Mouse (Mus musculus) cerebellum, adult 11-12 months (tissue): ENCODE data around the gene Spats1.
A peak's percentile ranks its signal among the peaks of the same experiment; 100 is the strongest.
"Not testable (repeated sequence)": the region's sequence is repeated elsewhere in the genome, so short reads cannot be mapped to it uniquely, and the experiment has no call there.

ENCODE experiments used
- DNase-seq: peaks from one replicate; pipeline ENCODE4 v3.0.0; 2022

The Spats1 gene

DNA sequence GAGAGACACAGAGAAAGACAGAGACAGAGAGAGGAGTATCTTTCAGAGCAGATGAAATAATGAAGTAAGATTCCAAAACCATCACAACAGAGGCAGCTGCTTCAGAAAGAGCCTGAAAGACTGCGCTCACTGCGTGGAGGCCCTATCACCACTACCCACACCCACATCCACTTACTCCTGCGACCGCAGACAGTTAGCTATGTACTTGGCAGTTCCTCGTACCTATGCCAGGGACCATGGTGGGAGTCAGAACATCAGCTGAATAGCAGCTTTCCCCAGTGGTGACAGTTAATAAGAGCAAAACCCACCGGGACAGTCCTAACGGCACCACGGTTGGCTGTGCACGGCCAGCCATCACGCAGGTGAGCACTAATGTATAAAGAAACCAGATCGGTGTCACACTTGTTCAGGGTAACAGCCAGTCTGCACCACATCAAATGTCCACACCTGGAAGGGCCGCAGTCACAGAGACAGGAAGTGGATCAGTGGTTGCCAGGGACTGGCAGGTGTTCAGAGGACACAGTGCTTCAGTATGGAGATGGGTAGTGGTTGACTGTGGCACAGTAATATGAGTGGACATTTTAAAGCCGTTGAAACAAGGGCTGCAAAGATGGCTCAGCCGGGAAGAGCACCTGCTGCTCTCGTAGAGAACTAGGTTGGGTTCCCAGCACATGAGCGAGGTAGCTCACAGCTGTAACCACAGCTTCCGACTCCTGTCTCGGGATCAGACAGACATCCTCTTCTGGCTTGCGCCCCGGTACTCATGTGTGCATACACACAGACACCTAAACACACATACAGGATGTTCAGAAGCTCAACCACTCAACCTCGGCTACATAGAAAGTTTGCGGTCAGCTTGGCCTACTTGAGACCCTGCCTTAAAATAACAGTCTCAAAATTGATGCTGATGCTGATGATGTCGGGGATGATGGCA, 13.4 kb upstream of the Spats1 start:
- DNase-seq = no peak

GRCm38 (mm10) chr17:45487216-45487615, 12.0 kb upstream of the Spats1 start:
- DNase-seq = no peak

- no peak for DNase-seq
Measured at GRCm38 (mm10) chr17:45485581-45485980, 10.4 kb upstream of the Spats1 start.

DNA sequence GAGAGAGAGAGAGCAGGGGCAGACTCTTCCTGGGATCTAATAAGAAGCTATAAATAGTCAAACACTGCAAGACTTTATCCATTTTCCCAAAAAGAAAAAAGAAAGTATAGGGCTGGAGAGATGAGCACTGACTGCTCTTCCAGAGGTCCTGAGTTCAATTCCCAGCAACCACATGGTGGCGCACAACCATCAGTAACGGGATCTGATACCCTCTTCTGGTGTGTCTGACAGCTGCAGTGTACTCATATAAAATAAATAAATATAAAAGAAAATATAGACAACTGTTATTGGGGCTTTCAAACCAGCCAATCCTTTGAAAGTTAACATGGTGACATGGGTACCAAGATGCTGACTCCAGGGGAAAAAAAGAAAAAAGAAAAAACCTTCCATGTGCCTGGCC, 5.2 kb upstream of the Spats1 start:
- DNase-seq = no peak

DNA sequence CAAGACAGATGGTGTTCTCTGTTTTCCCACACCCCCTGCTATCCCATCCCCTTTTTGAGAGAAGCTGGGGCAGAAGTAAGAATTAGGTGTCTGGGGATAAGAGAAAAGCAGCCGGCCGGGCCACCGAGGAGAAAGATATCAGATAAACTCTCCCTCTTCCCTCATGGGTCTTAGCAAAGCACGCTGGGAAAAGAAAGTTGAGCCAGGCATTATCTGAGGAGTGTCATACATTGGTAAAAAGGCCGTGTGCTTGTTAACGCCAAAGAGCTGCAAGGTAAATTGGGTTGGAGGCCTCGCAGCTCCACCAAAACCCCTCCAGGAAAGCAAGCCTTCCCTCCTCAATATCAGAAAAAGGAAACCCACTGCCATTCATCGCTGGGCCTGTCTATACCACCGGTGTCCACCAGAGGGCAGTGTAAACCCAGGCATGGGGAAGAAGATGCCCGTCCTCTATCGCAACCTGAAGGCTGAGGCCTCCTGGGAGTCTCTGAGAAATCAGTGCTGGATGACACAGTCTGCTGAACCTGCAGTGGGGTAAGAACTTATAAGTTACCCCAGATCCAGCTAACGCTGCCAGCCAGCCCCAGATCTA, 3.1 kb upstream of the Spats1 start:
- peak; percentile 79 for DNase-seq

- no peak for DNase-seq
Measured at GRCm38 (mm10) chr17:45474146-45474545, 1.1 kb downstream of the Spats1 start.

DNA sequence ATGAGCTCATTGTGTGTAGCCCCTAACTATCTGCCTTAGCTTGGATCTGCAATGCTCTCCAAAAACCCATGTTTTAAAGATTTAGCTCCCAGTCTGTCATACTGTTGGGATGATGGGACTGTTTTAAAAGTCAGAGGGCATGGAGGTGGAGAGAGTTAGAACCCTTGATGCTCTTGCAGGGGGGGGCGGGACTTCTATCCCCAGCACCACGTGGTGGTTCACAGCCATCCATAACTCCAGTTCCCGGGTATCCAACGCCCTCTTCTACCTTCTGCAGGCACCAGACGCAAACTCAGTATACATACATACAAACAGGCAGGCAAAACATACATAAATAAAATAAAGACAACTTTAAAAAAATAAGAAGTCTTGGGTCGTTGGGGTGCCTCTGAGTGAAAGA, 1.5 kb downstream of the Spats1 start:
- no peak for DNase-seq

DNA sequence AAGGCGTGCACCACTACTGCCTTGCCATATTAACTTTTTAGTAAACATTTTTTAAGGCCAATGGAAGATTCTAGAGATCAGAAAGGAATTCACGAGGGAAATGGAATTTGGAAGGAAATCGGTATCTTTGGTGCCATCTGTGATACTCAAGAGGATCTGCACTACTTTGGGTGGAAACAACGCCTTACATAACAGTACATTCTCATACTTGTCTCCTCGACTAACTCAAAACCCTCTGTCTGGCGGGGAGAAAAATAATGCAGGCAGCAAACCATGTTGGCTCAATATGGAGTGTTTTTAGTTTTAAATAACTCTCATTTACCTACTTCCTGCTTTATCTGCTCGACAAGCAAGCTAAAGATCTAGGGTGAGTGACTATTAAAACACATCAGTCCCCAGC, 4.5 kb downstream of the Spats1 start:
- DNase-seq = no peak

DNA sequence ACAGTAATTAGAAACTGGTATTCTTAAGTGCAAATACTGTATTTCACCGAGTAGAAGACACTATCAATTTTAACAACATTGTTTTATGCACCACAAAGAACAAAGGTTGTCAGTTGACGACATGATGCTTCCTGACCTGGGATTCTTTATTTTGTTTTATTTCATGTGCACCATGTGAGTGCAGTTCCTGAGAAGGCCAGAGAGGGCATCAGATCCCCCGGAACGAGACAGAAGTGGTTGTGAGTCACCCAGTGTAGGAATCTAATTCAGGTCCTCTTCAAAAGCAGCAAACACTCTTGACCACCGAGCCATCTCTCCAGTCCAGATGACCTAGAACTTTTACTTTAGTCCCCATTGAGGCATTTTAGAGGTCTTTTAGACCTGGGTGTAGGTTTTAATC, 6.9 kb downstream of the Spats1 start:
- no peak for DNase-seq

- DNase-seq = no peak
Measured at GRCm38 (mm10) chr17:45466701-45467100, 8.5 kb downstream of the Spats1 start.

DNA sequence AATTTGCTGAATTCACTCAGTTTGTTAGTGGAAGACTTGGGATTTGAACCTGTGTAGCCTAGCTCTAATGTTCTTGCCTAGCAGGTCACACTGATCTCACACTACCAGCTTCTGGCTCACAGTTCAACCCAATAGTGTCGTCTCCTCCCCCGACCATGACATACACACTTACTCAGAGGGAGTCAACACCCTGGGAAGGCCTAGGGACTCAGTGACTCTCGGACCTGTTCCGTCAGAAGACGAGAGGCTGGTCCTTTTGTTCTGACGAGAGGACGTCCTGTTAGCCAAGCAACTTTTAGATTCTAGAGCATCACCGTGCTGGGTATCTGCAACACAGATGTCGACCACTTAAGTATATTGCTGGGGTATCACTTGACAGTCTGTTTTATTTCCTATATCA, 11.0 kb downstream of the Spats1 start:
- no peak for DNase-seq

GRCm38 (mm10) chr17:45462506-45462905, 12.7 kb downstream of the Spats1 start:
- DNase-seq = no peak

DNA sequence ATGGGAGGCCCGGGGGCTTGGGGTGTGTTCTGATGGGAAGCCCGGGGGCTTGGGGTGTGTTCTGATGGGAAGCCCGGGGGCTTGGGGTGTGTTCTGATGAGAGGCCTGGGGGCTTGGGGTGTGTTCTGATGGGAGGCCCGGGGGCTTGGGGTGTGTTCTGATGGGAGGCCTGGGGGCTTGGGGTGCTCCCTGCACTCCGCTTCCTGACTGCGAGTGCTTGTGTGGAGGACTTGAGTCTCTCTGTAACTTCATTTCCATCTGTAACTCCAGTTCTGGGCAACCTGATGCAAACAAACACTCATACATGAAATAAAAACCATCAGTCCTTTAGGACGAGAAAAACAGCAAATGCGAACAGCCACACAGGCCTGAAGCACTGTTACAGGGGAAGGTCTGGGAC, 16.2 kb downstream of the Spats1 start:
- DNase-seq = no peak

DNA sequence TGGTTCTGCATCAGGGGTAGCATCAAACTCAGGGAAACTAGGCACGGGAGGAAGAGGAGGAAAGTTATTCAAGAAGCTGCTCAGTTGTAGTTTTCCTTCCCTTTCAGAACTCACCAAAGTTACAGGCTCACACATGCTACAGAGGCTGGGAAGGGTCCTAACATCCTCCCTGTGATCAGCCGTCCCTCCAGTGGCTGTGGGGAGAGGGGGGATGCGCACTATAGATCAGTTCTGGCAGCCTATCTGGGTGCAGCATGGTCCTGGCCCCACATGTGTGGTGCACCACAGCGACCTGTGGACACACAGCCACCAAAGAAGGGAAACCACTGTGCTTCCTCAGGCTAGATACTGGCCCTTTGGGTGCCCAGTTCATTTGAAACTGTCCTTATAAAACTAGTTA, 16.7 kb downstream of the Spats1 start:
- no peak for DNase-seq

DNA sequence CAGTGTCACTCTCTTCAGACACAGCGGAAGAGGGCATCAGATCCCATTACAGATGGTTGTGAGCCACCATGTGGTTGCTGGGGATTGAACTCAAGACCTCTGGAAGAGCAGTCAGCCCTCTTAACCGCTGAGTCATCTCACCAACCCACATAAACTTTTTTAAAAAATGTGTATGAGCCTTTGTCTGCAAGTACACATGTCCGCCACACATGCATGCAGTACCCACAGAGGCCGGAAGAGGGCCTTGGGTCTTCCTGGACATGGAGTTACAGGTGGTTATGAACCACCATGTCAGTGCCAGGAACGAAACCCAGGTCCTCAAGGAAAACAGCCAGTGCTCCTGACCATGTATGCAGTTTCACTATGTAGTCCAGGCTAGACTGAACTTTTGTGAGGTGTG, 17.7 kb downstream of the Spats1 start:
- DNase-seq = no peak

DNA sequence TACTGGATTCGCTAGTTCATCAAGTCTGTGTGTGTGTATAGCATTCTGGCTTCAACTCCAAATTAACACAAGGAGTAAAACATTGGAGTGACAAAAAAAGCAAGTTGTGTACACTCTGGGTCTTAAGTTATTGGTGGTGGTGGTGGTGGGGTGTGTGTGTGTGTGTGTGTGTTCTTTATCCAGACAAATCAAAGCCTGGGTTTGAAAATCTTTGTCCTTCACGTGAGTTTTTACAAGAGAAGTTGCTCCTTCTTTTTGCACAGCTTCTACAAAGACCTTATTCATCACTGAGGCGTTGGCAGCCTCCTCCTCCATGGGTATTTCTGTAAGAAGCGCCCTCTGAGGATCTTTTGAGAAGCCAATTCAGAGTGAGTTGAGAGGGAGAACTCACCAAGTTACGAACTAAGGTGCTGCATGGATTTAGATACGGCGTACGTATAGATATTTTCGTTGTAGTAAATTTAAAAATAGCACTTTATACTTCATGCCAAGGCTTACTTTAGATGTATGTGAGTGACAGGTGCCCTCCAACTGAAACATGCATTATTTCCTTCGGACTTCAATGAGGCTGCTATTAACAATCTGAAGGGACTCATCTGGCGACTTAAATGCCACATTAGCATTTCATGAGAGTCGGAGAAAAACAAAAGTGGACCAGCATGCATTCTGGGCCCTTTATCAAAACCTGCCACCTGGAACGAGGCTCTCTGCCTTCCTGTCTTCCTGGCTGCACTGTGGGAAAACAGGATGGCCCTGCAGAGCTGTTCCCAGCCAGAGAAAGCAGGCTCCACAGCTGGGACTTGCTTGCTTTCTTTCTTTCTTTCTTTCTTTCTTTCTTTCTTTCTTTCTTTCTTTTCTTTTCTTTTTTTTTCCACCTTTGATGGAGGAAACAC, 18.7 kb downstream of the Spats1 start:
- DNase-seq = no peak

- DNase-seq = not testable (repeated sequence)
Measured at GRCm38 (mm10) chr17:45455783-45456182, 19.4 kb downstream of the Spats1 start.

GRCm38 (mm10) chr17:45454794-45455193, 20.4 kb downstream of the Spats1 start:
- DNase-seq = no peak

GRCm38 (mm10) chr17:45452271-45452670, 22.9 kb downstream of the Spats1 start:
- DNase-seq = no peak

- no peak for DNase-seq
Measured at GRCm38 (mm10) chr17:45450153-45450552, 25.1 kb downstream of the Spats1 start.

- DNase-seq = no peak
Measured at GRCm38 (mm10) chr17:45449586-45449985, 25.6 kb downstream of the Spats1 start.

GRCm38 (mm10) chr17:45447063-45447462, 28.2 kb downstream of the Spats1 start:
- DNase-seq = no peak

DNA sequence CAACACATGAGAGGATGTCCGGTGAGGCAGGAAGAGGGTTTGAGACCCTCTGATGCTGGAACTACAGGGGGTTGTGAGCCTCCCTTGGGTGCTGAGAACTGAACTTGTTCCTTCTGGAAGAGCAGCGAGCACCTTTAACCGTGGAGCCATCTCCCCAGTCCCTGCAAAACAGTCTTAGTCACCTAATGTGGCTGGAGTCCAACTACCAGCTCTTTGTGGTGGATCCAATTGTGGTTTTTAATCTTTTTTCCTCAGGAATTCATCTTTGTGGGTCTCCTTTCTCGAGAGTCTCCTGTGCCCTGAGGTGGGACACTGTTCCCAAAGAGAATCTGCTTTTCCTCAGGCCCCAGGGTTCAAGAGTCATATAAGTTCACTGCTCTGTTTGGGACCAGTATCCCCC, 29.3 kb downstream of the Spats1 start:
- DNase-seq = no peak

DNA sequence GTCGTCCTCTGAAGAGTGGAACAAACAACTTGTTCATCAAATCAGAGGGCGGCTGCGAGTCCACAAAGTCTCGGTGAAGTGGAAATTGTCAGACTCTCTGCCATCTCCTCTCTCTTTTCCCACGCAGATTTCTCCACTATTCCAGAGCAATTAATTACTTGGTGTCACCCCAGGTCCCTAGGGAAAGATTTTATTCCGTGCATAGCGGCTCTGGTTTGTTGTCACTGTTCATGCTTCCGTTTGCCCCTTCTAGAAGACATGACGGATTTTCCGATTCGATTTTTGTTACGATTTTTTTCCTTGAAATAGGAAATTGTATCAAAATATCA, 41.0 kb downstream of the Spats1 start:
- DNase-seq = no peak
